In the genomic region with DNA sequence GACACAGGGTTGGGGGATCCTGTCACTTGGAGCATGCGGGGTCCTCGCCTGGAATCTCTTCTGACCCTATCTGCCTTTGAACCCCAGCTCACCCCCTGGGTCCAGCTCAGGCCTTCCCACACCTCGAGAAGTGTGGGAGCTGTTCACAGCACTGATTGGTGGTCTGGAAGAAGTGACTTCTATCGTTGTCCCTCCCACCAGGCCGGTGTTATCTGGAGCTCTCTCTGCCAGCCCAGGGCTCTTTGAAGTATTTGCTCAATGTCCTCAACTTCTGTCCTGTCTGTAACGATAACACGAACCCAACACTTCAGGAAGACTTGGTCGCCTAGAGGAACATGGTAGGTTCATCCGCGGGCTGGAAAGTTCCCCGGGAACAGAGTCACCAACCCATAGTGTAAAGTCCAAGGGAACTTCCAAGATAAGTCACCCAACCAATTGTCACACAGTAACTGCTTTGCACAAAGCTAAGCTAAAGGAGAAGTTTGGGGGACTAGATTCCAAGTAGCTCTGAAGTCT, we compare ENCODE assay signal across 7 mouse cellular contexts. TPM values are rescaled to one million over a fixed set of nuclear protein-coding genes. Genes with fewer than 3 reads are reported as not detected.
DNase-seq lines count a peak whose midpoint lies in the region; ATAC-seq and TF ChIP-seq lines count a peak whose summit lies in the region.

No protein-coding gene starts in this region.

- 77% methylated on average over 11 of the region's 11 CpGs for WGBS in hindbrain, embryonic 15.5 days
- 70% methylated on average over 11 of the region's 11 CpGs for WGBS in neural tube, embryonic 13.5 days

- no peaks in the 10 kb centered on the region for H3K36me3 ChIP-seq in hindbrain, embryonic 15.5 days
- no peaks in the 10 kb centered on the region for H3K36me3 ChIP-seq in neural tube, embryonic 13.5 days

- TF ChIP-seq CTCF in layer of hippocampus, adult 2 months (conservative IDR thresholded peaks at IDR 0.05), result no peak
- no peak for TF ChIP-seq CTCF in cortical plate, adult 2 months (IDR thresholded peaks at IDR 0.05; ENCODE audit: extremely low read depth, insufficient read depth, low read length)

- peak overlapping the region; percentile 73; the same call in 1 of the 2 replicates for H3K4me3 ChIP-seq in layer of hippocampus, adult 2 months
- H3K4me3 ChIP-seq in cortical plate, adult 2 months (ENCODE audit: insufficient read depth, low read length), result peak overlapping the region; percentile 60; the same call in 1 of the 2 replicates
- H3K4me3 ChIP-seq in hindbrain, embryonic 15.5 days, result no peak overlapping the region
- H3K4me3 ChIP-seq in neural tube, embryonic 13.5 days, result peak overlapping the region; percentile 70; the same call in 1 of the 2 replicates

- H3K4me1 ChIP-seq in cortical plate, adult 2 months (ENCODE audit: control insufficient read depth, insufficient read depth, low read length), result peaks cover 8% of the 10 kb centered on the region; the same call in 1 of the 2 replicates
- peaks cover 35% of the 10 kb centered on the region for H3K4me1 ChIP-seq in hindbrain, embryonic 15.5 days (replicated peaks)
- H3K4me1 ChIP-seq in neural tube, embryonic 13.5 days (replicated peaks), result peaks cover 37% of the 10 kb centered on the region

- peak overlapping the region; percentile 95; the same call in 1 of the 2 replicates for H3K27ac ChIP-seq in layer of hippocampus, adult 2 months
- H3K27ac ChIP-seq in cortical plate, adult 2 months (ENCODE audit: insufficient read depth, low read length), result no peak overlapping the region
- H3K27ac ChIP-seq in hindbrain, embryonic 15.5 days (replicated peaks), result no peak overlapping the region
- H3K27ac ChIP-seq in neural tube, embryonic 13.5 days (replicated peaks), result no peak overlapping the region

- no peak for ATAC-seq in hindbrain, embryonic 15.5 days (ENCODE audit: low FRiP score, low read depth)
- no peak for ATAC-seq in neural tube, embryonic 13.5 days (ENCODE audit: low read depth)

- DNase-seq in layer of hippocampus, adult 2 months (ENCODE audit: low spot score in 2 of 2), result no peak
- DNase-seq in layer of hippocampus, adult 18-20 months (ENCODE audit: low spot score in 2 of 2), result no peak
- no peak for DNase-seq in adrenal gland, postnatal 4 days (ENCODE audit: low spot score in 2 of 2)
- DNase-seq in left cerebral cortex, postnatal 36 days (ENCODE audit: low spot score in 2 of 2), result no peak

- H3K27me3 ChIP-seq in hindbrain, embryonic 15.5 days, result peaks cover 18% of the 10 kb centered on the region
- peaks cover 21% of the 10 kb centered on the region for H3K27me3 ChIP-seq in neural tube, embryonic 13.5 days

- intact Hi-C loops in left cerebral cortex, postnatal 36 days (cut with DNase I), result no loop called here

- no peak overlapping the region for H3K9ac ChIP-seq in hindbrain, embryonic 15.5 days
- peak overlapping the region; percentile 89; the same call in 1 of the 2 replicates for H3K9ac ChIP-seq in neural tube, embryonic 13.5 days

- peak overlapping the region; percentile 81 for H3K4me2 ChIP-seq in hindbrain, embryonic 15.5 days
- H3K4me2 ChIP-seq in neural tube, embryonic 13.5 days, result peak overlapping the region; percentile 81

- H3K9me3 ChIP-seq in hindbrain, embryonic 15.5 days, result no peaks in the 10 kb centered on the region
- H3K9me3 ChIP-seq in neural tube, embryonic 13.5 days, result no peaks in the 10 kb centered on the region

- TF ChIP-seq POLR2A in cortical plate, adult 2 months (IDR thresholded peaks at IDR 0.05; ENCODE audit: extremely low read depth, insufficient read depth, low read length), result no peak

RNA-seq across cellular contexts. Expression of a gene that starts 4.4 kb away (rescaled TPM):
- total RNA-seq in layer of hippocampus, adult 2 months (2021), result 100 to 1,000 TPM; 122 to 124 TPM
- 100 to 1,000 TPM; 122 to 137 TPM for total RNA-seq in layer of hippocampus, adult 18-20 months (2021)
- 78.5 and 83.4 TPM in 2 replicates for polyA plus RNA-seq in cortical plate, adult 2 months (2012; rRNA removed)
- 3.4 and 3.5 TPM in 2 replicates for polyA plus RNA-seq in hindbrain, embryonic 15.5 days (2015; fragmentation: Nextera tagmentation; extraction: Ambion mirVana)
- polyA plus RNA-seq in neural tube, embryonic 13.5 days (2015; fragmentation: Nextera tagmentation; extraction: Ambion mirVana), result 3.2 and 3.4 TPM in 2 replicates
- total RNA-seq in adrenal gland, postnatal 4 days (2021), result 10 to 100 TPM; 49.0 to 59.7 TPM
- 100 to 1,000 TPM; 129 to 134 TPM for total RNA-seq in left cerebral cortex, postnatal 36 days (2021)

RNA-seq across cellular contexts. Expression of a gene that starts 26.8 kb away (rescaled TPM):
- 10 to 100 TPM; 45.5 to 49.3 TPM for total RNA-seq in layer of hippocampus, adult 2 months (2021)
- total RNA-seq in layer of hippocampus, adult 18-20 months (2021), result 10 to 100 TPM; 51.3 to 52.0 TPM
- polyA plus RNA-seq in cortical plate, adult 2 months (2012; rRNA removed), result 59.9 and 65.5 TPM in 2 replicates
- polyA plus RNA-seq in hindbrain, embryonic 15.5 days (2015; fragmentation: Nextera tagmentation; extraction: Ambion mirVana), result 33.2 and 37.0 TPM in 2 replicates
- 32.9 and 40.5 TPM in 2 replicates for polyA plus RNA-seq in neural tube, embryonic 13.5 days (2015; fragmentation: Nextera tagmentation; extraction: Ambion mirVana)
- 100 to 1,000 TPM; 105 to 109 TPM for total RNA-seq in adrenal gland, postnatal 4 days (2021)
- 10 to 100 TPM; 56.0 to 59.3 TPM for total RNA-seq in left cerebral cortex, postnatal 36 days (2021)

RNA-seq across cellular contexts. Expression of a gene that starts 29.3 kb away (rescaled TPM):
- 10 to 100 TPM; 34.1 to 35.1 TPM for total RNA-seq in layer of hippocampus, adult 2 months (2021)
- total RNA-seq in layer of hippocampus, adult 18-20 months (2021), result 10 to 100 TPM; 46.1 to 48.8 TPM
- 89.5 and 95.2 TPM in 2 replicates for polyA plus RNA-seq in cortical plate, adult 2 months (2012; rRNA removed)
- 2.6 and 3.0 TPM in 2 replicates for polyA plus RNA-seq in hindbrain, embryonic 15.5 days (2015; fragmentation: Nextera tagmentation; extraction: Ambion mirVana)
- 3.6 and 4.1 TPM in 2 replicates for polyA plus RNA-seq in neural tube, embryonic 13.5 days (2015; fragmentation: Nextera tagmentation; extraction: Ambion mirVana)
- 1 to 10 TPM; 4.2 to 4.7 TPM for total RNA-seq in adrenal gland, postnatal 4 days (2021)
- total RNA-seq in left cerebral cortex, postnatal 36 days (2021), result 100 to 1,000 TPM in 1 of 2 experiments, 10 to 100 TPM in 1; 90.9 to 102 TPM

RNA-seq across cellular contexts. Expression of a gene that starts 41.5 kb away (rescaled TPM):
- total RNA-seq in layer of hippocampus, adult 2 months (2021), result 10 to 100 TPM; 29.1 to 31.1 TPM
- total RNA-seq in layer of hippocampus, adult 18-20 months (2021), result 10 to 100 TPM; 21.7 to 24.6 TPM
- 64.1 and 72.2 TPM in 2 replicates for polyA plus RNA-seq in cortical plate, adult 2 months (2012; rRNA removed)
- 18.9 and 19.5 TPM in 2 replicates for polyA plus RNA-seq in hindbrain, embryonic 15.5 days (2015; fragmentation: Nextera tagmentation; extraction: Ambion mirVana)
- polyA plus RNA-seq in neural tube, embryonic 13.5 days (2015; fragmentation: Nextera tagmentation; extraction: Ambion mirVana), result 20.4 and 22.6 TPM in 2 replicates
- total RNA-seq in adrenal gland, postnatal 4 days (2021), result 10 to 100 TPM; 69.9 to 71.5 TPM
- 10 to 100 TPM; 27.5 to 35.7 TPM for total RNA-seq in left cerebral cortex, postnatal 36 days (2021)

RNA-seq across cellular contexts. Expression of a gene that starts 44.4 kb away (rescaled TPM):
- 100 to 1,000 TPM; 128 to 133 TPM for total RNA-seq in layer of hippocampus, adult 2 months (2021)
- total RNA-seq in layer of hippocampus, adult 18-20 months (2021), result 100 to 1,000 TPM; 124 to 128 TPM
- 249 and 256 TPM in 2 replicates for polyA plus RNA-seq in cortical plate, adult 2 months (2012; rRNA removed)
- 416 and 449 TPM in 2 replicates for polyA plus RNA-seq in hindbrain, embryonic 15.5 days (2015; fragmentation: Nextera tagmentation; extraction: Ambion mirVana)
- 444 and 473 TPM in 2 replicates for polyA plus RNA-seq in neural tube, embryonic 13.5 days (2015; fragmentation: Nextera tagmentation; extraction: Ambion mirVana)
- 100 to 1,000 TPM; 193 to 221 TPM for total RNA-seq in adrenal gland, postnatal 4 days (2021)
- total RNA-seq in left cerebral cortex, postnatal 36 days (2021), result 100 to 1,000 TPM; 116 to 125 TPM

Comparison
In these comparisons a context has a peak if more than half of its experiments do, and no peak if none do; other contexts are left out.
1. RNA of a gene that starts 29.3 kb away (total RNA-seq): 90.9 to 102 TPM in left cerebral cortex, postnatal 36 days, 46.1 to 48.8 TPM in layer of hippocampus, adult 18-20 months and 34.1 to 35.1 TPM in layer of hippocampus, adult 2 months; 4.2 to 4.7 TPM in adrenal gland, postnatal 4 days; every median in the first group is over 4 times any median in the second.